Mouse (Mus musculus) kidney, adult 2 months (tissue): ENCODE results near the gene Tcp10a. TPM values are rescaled to one million over a fixed set of nuclear protein-coding genes. Genes with fewer than 3 reads are reported as not detected.
"Not testable (repeated sequence)": the region's sequence is repeated elsewhere in the genome, so short reads cannot be mapped to it uniquely, and the experiment has no call there.

ENCODE experiments used
- DNase-seq: peaks from one replicate; pipeline ENCODE4 v3.0.0; 2021
- H3K27ac ChIP-seq: fragments of 200-500 bp; 2 replicates; pipeline ENCODE4 v1.5.1; 2012; ENCODE audit warnings: low read depth, low read length, control low read depth, inconsistent platforms; ENCODE audit not compliant: insufficient read depth
- H3K27me3 ChIP-seq: fragments of 200-500 bp; replicated peaks from 2 replicates; pipeline ENCODE4 v1.6.1; 2012; ENCODE audit warnings: mild to moderate bottlenecking, moderate library complexity, low read length, inconsistent platforms; ENCODE audit not compliant: control insufficient read depth, insufficient read depth
- H3K36me3 ChIP-seq: fragments of 200-500 bp; 2 replicates; pipeline ENCODE4 v1.6.1; 2012; ENCODE audit warnings: mild to moderate bottlenecking, moderate library complexity, low read length, inconsistent platforms; ENCODE audit not compliant: control insufficient read depth, insufficient read depth
- H3K4me1 ChIP-seq: fragments of 200-500 bp; 2 replicates; pipeline ENCODE4 v1.6.1; 2011; ENCODE audit warnings: low read length; ENCODE audit not compliant: control insufficient read depth, insufficient read depth
- H3K4me3 ChIP-seq: fragments of 200-500 bp; 2 replicates; pipeline ENCODE4 v1.5.1; 2011; ENCODE audit warnings: mild to moderate bottlenecking, low read depth, low read length, control low read depth; ENCODE audit not compliant: insufficient read depth
- WGBS: fragments of 180-500 bp; shearing (Covaris S2); methylation state at CpG from one replicate; pipeline ENCODE4 v1.1.7; 2018; 5-methylcytosine and 5-hydroxymethylcytosine counted together
- polyA plus RNA-seq: library from polyadenylated mRNA; depleted of rRNA; stranded (reverse); fragments of >200 nt; gene quantifications from 2 replicates; pipeline ENCODE4 v1.2.3, GENCODE M21; 2012

The Tcp10a gene
- polyA plus RNA-seq, 1 experiment: not detected

DNA sequence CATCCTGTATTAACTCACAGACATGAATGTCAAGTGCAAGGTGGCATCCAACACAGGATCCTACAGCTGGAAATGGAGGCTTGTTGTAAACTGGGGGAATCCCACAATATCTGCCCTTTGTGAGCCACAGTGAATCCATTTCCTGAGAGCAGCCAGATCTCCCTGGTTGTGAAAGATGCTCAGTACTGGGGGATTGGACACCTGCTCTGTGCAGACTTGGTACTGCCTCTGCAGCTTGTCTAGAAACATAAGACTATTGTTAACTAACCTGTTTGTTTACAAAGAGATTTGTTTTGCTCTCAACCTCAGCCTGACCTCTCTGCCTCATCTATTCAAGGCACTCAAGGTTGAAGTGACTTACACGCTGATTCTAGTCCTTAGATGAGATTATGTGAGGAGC lies 41.8 kb downstream of the Tcp10a start:
- H3K27ac ChIP-seq, H3K27me3 ChIP-seq, H3K4me3 ChIP-seq, H3K36me3 ChIP-seq, DNase-seq, H3K4me1 ChIP-seq: not testable (repeated sequence)
- WGBS: 33% methylated on average over 1 of the region's 1 CpGs

DNA sequence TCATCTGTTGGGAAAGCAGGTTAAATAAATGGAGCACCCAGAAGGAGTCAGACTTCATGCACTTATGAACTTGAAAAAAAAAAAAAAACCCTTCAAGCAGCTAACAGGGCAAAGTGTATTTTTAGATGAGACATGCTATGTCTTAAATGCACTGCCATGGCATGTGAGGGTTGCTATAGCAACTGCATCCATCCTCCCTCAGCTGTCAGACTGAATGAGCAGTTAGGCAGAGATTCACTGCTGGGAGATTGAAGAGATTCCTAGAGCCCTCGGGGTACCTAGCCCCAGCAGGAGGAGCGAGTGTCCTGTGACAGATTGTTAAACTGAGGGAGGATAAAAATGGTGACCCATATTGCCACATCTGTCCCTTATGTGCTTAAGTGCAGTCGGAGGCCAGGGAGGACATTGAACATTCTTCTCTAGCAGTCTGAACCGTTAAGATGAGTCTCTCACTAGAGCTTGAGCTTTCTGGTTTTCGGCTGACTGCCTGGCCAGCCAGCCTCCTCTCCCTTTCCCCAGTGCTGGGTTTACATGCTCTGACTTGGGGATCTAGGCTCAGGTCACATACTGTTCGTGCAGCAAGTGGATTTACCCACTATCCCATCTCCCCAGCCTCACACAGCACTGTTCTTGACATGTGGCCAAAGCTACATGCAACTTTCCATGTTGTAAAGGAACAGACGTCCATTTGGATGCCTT lies 42.4 kb downstream of the Tcp10a start:
- WGBS: 60% methylated on average over 5 of the region's 7 CpGs
- H3K4me1 ChIP-seq, H3K27me3 ChIP-seq, H3K4me3 ChIP-seq, DNase-seq, H3K27ac ChIP-seq, H3K36me3 ChIP-seq: not testable (repeated sequence)

DNA sequence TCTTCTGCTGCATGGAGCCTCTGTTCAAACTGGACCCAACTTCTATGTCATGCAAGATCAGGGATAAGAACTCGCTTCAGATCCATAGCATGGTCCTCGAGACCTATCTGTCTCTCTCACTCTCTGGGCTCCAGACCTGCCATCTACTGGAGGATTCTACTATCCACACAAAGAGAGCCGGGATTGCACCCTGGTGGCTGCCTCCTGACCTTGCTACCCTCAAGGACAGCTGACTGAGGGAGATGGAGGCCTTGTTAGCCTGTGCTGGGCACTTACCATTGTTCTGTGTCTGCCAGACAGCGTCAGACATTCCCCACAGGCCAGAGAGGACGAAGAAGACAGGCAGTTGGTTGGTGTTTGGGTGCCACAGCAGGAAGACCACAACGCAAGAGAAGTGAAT lies 45.0 kb downstream of the Tcp10a start:
- 70% methylated on average over 6 of the region's 6 CpGs for WGBS
- H3K27me3 ChIP-seq, DNase-seq: not testable (repeated sequence)

DNA sequence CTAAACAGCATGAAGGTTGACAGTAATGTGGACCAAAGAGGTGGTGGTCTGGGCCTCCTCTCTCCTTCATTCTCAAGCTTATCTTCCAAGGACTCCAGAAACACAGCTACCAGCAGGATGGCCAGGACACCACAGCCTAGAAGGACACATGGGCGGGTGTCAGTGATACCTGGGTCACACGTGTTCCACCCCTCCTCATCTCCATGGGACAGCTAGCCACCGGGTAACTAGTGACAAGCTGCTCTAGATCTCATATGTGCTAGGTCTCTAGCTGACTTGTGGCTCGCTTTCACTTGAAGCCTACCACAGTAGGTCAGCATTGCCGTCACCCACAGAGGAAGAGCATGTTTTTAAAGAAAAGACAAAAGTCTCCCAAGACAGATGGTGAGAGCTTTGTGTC lies 47.4 kb downstream of the Tcp10a start, which contains the start of gene Gm49630:
Gm49630 (minus strand) TSS at position 101 of the 400 bp plus-strand sequence.
- WGBS: 92% methylated on average over 3 of the region's 5 CpGs
- H3K4me3 ChIP-seq, DNase-seq, H3K4me1 ChIP-seq, H3K36me3 ChIP-seq, H3K27ac ChIP-seq, H3K27me3 ChIP-seq: not testable (repeated sequence)

More for the DNA sequence above, 45.0 kb downstream of the Tcp10a start:
- not testable (repeated sequence) for H3K36me3 ChIP-seq, H3K4me3 ChIP-seq, H3K4me1 ChIP-seq, H3K27ac ChIP-seq

DNA sequence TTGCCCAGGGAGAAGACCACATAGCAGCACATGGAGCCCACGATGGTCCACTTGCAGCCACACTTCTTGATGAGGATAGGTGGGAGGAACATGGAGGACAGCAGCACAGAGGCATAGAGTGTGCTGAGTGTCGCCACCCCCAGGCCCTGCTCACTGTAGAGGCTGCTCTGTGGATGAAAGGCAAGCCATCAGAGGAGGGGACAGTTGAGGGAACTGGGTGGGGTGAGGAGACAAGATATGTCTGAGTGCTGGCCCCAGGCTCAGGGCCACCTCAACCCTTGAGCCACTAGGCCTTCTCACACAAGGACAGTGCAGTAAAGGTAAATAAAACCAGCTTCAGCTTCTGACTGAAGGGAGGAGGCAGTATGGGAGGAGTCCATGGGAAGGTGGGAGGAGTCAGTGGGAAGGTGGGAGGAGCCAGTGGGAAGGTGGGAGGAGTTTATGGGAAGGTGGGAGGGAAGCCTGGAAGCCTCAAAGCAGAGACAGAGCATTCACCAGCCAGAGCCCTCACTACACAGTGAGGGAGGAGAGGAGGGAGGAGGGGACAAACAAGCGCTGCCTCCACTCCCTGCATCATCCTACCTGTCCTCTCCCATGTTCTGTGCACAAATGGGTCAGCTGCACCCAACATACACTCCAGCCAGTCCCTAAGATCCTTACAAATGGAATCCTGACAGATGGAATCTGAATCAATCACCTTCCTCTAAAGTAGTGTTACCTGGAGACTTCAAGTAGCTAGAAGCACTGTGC lies 52.7 kb downstream of the Tcp10a start:
- WGBS: 100% methylated on average over 1 of the region's 3 CpGs
- H3K4me1 ChIP-seq, H3K27ac ChIP-seq, H3K36me3 ChIP-seq, H3K27me3 ChIP-seq, H3K4me3 ChIP-seq, DNase-seq: not testable (repeated sequence)

DNA sequence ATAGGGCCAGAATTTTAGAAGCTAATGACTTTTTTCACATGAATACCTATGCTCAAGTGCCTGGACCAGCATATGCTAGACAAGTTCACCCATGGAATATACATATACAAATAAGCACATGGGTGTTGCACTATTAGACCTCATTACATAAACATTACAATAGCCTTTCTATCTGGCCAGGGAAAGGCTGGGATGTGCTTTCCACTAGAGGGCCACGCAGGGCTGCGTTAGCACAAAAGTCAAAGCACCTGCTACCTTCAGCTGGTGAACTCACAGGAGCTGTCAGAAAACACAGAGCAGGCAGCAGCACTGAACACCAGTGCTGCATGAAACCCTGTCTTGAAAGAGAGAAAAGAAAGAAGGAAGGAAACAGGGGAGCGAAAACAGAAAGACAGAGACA lies 53.5 kb downstream of the Tcp10a start:
- H3K27ac ChIP-seq, DNase-seq, H3K4me3 ChIP-seq, H3K4me1 ChIP-seq, H3K36me3 ChIP-seq, H3K27me3 ChIP-seq: not testable (repeated sequence)
- WGBS: 12% methylated on average over 2 of the region's 3 CpGs

DNA sequence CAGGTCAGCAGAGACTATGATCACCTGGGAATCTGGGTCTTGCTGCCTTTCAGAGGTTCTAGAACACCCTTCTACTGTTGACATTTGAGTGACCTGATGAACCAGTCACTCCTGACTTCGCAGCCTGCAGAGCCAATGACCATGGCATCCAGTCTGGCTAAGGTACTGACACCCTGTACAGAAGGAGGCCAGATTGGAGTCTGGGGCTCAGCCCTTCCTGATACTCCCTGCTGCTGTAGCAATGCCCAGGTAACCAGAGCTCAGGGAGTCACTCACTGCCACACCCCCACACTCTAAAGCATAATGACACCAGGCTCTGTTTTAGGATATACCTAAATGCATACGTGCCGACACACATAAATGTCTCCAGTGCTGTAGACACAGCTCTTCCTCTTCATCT lies 58.3 kb downstream of the Tcp10a start:
- H3K4me1 ChIP-seq, H3K4me3 ChIP-seq, H3K36me3 ChIP-seq, DNase-seq, H3K27me3 ChIP-seq, H3K27ac ChIP-seq: not testable (repeated sequence)
- WGBS: 66% methylated on average over 1 of the region's 3 CpGs

DNA sequence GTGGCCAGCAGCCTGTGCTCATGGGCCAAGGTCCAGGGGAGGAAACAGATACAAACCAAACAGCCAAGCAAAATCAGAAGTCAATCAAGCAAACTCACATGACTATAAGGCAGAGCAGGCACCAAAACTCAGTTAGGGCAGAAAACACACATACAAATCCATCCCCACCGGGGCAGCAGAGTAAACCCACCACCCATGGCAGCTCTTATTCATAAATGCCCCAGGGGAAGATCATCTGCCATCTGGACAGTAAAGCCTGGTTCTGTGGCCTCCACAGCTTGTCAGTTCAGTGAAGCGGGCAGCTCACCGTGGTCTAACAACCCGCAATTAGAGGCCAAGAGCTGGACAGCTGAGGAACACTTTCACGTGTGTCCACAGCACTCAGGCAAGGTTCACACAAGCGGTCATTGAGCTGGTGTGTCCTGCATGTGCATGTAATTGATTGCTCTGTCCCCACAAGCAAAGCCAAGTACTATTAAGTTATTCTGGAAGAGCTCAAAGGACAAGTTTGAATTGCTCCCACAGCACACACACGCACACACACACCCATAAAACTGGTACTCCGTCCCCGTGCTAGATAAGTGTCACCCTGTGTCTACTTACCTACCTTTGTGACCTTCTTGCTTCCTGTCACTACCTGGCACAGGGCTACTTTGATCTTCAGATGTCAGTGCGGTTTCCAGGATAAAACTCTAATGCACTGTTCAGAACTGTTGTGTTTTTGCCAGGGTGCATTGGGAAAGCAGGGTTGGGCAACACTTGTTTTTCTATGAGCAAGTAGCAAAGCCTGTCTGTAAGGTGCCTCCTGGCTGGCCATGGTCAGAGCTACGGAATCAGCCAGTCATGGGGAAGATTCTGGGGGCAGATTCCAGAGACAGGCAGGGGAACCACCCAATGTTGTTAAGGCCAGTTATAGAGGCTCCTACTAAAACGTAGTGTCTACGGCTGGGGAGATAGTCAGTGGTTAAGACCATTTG lies 59.0 kb downstream of the Tcp10a start:
- not testable (repeated sequence) for H3K36me3 ChIP-seq, H3K4me3 ChIP-seq, DNase-seq, H3K27me3 ChIP-seq, H3K4me1 ChIP-seq, H3K27ac ChIP-seq
- WGBS: 55% methylated on average over 12 of the region's 13 CpGs

DNA sequence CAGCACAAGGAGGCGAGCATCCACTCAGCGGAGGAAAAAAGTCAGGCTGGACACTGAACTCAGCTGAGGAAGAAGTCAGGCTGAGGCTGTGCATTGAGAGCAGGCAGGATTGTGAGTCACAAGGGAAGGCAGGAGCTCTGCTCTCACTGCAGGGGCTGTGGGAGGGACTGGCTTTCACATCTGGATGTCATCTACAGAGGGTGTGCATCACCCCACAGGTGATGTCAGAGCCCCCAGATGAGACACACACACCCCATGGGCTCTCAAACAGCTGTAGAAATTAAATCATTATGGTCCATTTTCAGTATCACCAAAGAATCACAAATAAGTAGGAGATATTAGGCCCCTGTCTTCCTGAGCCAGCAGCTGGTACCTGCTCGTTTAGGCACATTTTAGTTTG lies 60.9 kb downstream of the Tcp10a start, which contains the start of gene Unc93a2:
Unc93a2 (minus strand) TSS at position 101 of the 400 bp plus-strand sequence.
- H3K36me3 ChIP-seq, H3K27me3 ChIP-seq, DNase-seq, H3K4me3 ChIP-seq, H3K4me1 ChIP-seq, H3K27ac ChIP-seq: not testable (repeated sequence)
- 81% methylated on average over 3 of the region's 3 CpGs for WGBS

DNA sequence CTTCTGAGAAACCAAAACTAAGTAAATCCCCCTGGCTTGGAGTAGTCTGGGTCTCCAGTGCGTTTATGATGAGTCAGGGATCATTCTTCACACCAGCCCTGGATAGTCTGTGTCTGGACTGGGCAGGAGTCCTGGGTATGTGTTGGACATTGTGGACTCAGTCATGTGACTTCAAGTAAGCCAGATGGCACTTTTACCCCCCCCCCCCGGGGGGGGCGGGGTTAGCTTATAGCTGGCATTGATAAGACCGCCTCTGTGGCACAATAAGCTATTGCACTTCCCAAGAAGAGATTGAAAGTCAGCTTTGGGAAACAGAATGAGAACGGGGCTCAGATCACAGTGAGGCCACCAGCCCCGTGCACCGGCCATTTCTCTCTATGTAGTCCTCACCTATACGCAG lies 61.6 kb downstream of the Tcp10a start:
- DNase-seq, H3K4me3 ChIP-seq, H3K4me1 ChIP-seq, H3K27ac ChIP-seq, H3K36me3 ChIP-seq, H3K27me3 ChIP-seq: not testable (repeated sequence)
- WGBS: 74% methylated on average over 8 of the region's 8 CpGs
